Mouse (Mus musculus) embryonic facial prominence, embryonic 11.5 days (tissue): ENCODE results near the gene Mob1b. TPM values are rescaled to one million over a fixed set of nuclear protein-coding genes. Genes with fewer than 3 reads are reported as not detected.

Source experiments
- polyA plus RNA-seq: library from polyadenylated mRNA; unstranded; fragments of >200 nt; fragmentation: Nextera tagmentation; extraction: Ambion mirVana; gene quantifications from 2 replicates; pipeline ENCODE4 v1.2.1, GENCODE M21; 2014

The Mob1b gene
- polyA plus RNA-seq, 1 experiment from 2014 or later: 13.7 TPM

Other genes starting within 250 kb of the Mob1b start
- not detected in 2 replicates for gene Enam, start 232.9 kb upstream of the Mob1b start, polyA plus RNA-seq
- gene Jchain, start 193.0 kb upstream of the Mob1b start, polyA plus RNA-seq: 0.35 and 0.39 TPM in 2 replicates
- gene Utp3, start 166.4 kb upstream of the Mob1b start, polyA plus RNA-seq: 75.6 and 76.0 TPM in 2 replicates
- 34.1 and 39.9 TPM in 2 replicates for gene Rufy3, start 155.8 kb upstream of the Mob1b start, polyA plus RNA-seq
- gene Grsf1, start 44.7 kb upstream of the Mob1b start, polyA plus RNA-seq: 82.0 and 91.0 TPM in 2 replicates
- gene Dck, start 44.1 kb downstream of the Mob1b start, polyA plus RNA-seq: 99.9 and 110 TPM in 2 replicates
- gene Slc4a4, start 166.0 kb downstream of the Mob1b start, polyA plus RNA-seq: 1.5 and 1.6 TPM in 2 replicates